Mouse (Mus musculus) activated CD4-positive, CD25-positive, alpha-beta regulatory T cell, adult 4 months (primary cell): Measurements from ENCODE around the gene Sult5a1. TPM values are rescaled to one million over a fixed set of nuclear protein-coding genes. Genes with fewer than 3 reads are reported as not detected.
A peak's percentile ranks its signal among the peaks of the same experiment; 100 is the strongest.
"Not testable (repeated sequence)": the region's sequence is repeated elsewhere in the genome, so short reads cannot be mapped to it uniquely, and the experiment has no call there.

ENCODE experiments used
- ATAC-seq: one replicate; pipeline ENCODE4 v1.8.0; 2017
- polyA plus RNA-seq, 2 experiments: library from polyadenylated mRNA; unstranded; fragments of 100-300 nt; shearing (Covaris generic); gene quantifications; one replicate each; pipeline ENCODE4 v1.2.1; 2017

Sult5a1 gene
- not detected for polyA plus RNA-seq

DNA sequence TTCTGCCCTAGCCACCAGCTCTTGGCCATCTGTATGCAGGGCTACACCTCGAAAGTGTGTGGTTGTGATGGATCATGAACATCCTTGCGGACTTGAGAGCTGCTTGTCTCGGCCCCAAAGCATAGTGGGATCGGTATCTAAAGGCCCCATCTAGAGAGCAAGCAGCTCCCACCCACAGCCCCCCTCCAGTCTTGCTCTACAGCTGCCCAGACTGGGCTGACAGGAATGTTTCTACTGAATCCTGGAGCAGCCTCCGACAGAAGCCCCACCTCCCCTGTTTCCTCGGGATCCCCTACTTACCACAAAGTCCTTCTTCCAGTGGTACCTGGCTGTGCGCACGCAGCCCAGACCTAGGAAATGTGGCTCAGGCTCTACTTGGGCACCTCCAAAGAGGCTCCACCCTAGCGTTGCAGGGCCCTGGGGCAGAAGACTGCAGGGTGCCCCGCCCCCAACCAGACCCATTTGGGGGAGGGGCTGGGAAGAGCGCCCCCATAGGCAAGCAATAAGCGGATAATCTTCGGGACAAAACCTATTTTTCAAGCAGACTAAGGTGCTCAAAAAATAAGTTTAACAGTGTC is at the start of gene Sult5a1:
TSS of gene Sult5a1 (minus strand) at position 428 of the 578 bp plus-strand sequence.
- no peak for ATAC-seq

GRCm38 (mm10) chr8:123203571-123203970 is 45.5 kb upstream of the Sult5a1 start:
- peak; percentile 88 for ATAC-seq

DNA sequence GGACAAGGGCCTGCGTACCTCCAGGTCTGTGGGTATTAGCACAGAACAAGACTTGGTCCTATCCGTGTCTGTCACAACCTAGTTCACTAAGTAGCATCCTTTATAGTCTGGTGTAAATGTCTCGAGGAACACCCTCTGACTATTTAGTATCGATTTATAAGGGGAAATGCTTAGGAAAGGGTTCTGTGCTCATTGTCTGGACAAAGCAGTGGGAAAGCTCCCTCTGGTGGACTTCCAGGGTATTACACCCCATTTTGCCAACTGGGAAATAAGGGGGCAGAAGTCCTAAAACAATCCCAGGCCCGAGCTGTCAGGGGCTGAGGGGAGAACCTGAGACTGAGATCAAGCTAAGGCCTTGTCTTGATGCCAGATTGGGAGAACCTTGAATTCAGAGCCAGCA is 44.2 kb upstream of the Sult5a1 start:
- ATAC-seq: no peak

DNA sequence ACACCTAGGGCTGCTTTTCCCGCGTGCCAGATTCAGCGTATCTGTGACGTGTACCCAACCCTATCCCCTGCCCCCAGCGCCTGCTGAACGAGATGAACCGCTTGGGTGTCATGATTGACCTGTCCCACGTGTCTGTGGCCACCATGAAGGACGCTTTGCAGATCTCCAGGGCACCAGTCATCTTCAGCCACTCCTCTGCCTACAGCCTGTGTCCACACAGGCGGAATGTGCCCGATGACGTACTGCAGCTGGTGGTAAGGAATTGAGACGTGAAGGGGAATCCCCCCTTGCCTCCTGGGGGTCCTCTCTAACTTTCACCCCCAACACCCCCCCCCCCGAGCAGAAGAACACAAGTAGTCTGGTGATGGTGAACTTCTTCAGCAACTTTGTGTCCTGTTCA is 41.7 kb upstream of the Sult5a1 start:
- ATAC-seq: no peak

DNA sequence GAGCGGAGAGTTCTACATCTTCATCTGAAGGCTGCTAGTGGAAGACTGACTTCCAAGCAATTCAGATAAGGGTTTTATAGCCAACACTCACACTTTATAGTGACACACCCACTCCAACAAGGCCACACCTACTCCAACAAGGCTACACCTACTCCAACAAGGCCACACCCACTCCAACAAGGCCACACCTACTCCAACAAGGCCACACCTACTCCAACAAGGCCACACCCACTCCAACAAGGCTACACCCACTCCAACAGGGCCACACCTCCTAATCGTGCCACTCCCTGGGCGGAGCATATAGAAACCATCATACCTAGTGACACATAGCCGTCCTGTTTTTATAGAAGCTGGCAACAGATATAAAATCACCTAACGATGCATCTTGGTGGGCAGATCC is 38.9 kb upstream of the Sult5a1 start:
- ATAC-seq: not testable (repeated sequence)

DNA sequence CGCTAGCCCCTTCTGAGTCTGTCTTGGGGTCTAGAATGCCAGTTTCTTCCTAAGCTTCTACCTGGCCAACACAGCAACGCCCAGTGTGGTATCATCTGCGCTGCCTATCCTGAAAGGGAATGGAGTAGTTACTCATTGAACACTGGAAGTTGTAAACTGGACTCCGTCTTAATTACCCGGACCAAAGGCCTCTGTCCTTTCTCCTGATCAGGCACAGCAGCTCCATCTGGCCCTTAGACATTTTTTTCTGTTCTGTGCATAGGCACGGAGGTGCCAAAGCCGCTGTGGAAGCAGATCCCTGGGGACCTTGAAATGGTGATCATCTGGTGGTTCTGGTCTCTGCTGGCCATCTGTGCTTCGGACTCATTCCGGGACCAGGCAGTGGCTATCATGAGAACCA is 35.7 kb upstream of the Sult5a1 start:
- ATAC-seq: no peak

GRCm38 (mm10) chr8:123191908-123192307 is 33.8 kb upstream of the Sult5a1 start:
- no peak for ATAC-seq

- no peak for ATAC-seq
Observed at GRCm38 (mm10) chr8:123190678-123191077, 32.6 kb upstream of the Sult5a1 start.

- ATAC-seq: no peak
Observed at GRCm38 (mm10) chr8:123188841-123189240, 30.7 kb upstream of the Sult5a1 start.

DNA sequence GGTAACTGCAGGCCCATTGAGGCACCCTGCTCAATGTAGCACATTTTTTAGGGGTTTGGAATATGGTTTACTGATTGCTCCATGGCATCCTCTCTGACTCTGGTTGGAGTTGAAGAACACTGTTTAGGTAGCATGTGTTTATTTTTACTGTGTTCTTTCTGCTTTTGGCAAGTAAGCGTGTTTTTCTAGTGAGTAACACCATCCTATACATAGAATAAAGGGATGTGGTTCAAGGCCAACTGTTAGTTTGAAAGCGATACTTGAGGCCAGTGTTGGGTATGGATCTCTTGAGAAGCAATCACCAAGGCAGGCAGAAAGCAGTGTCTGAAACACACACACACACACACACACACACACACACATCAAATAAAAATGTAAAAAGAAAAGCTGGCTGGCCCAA is 29.9 kb upstream of the Sult5a1 start:
- no peak for ATAC-seq

DNA sequence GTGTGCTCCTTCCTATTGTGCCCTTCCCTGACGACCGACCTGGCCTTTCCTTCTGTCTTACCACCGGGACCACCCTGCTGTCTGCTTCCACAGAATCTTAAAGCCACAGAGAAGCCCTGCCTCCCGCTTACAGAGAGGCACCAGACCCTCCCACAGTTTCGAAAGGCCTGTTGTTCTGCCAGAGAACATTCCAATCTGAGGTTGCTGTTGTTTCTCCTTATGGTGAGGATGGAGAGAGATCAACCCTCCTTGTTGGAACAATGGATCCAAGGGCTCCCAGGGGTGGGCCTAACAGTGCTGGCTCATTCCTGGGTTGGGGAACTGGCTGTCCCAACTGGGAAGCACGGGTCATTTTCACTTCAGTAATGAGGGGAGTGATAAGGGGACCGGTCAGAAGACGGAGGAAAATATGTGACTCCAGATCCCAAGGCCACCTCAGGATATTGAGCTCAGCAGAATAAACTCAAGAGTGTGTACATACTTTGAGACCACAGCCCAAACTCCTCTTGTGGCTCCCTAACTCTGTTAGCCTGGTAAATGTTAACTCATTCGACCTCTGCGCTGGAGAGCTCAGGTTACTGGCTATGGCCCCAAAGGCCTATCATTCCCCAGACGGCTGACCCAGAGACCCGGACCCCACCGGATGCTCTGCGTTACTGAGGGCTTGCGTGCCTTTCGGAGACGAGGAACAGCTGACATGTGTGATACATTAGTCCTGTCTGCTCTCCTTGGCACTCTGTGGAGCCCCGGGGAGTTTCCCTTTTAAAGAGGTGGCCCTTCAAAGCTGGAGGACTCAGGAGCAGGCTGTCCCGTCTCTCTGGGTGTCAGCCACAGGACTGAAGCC is 27.7 kb upstream of the Sult5a1 start, which contains the start of gene Dpep1:
TSS of gene Dpep1 (plus strand) at position 677 of the 844 bp plus-strand sequence.
- no peak for ATAC-seq

GRCm38 (mm10) chr8:123181391-123181790 is 23.3 kb upstream of the Sult5a1 start:
- ATAC-seq: no peak

DNA sequence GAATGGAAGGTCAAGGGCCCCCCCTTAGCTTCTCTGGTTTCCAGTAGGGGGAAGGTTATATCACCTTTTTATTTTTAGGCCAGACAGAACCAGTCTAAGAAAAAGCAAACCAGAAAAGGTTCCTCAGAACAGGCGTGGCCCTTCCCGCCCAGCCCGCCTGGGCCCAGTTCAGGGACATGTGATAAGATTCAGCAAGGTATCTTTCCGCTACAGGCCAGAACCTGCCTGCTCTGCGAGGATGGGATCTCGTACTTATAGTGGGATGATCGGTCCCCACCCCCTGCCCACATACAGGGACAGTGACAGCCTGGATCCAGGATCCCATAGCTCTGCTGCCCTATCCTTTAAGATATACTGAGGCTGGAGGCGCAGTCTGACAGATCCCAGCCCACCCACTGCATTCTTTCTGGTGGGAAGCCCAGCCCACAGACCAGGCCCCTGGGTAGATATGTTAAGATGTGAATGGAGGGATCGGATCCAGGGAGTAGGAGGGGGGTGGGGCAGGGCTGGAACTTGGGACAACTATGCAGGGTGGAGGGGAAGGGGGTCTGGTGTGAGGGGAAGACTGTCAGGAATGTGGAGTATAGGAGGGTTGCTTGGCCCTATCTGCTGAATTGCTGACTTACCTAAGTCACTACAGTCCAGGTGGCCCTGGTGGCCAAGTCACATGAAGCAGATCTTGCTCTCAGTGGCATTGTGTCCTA is 1.9 kb downstream of the Sult5a1 start:
- ATAC-seq: no peak

- no peak for ATAC-seq
Observed at GRCm38 (mm10) chr8:123155177-123155576, 2.9 kb downstream of the Sult5a1 start.

GRCm38 (mm10) chr8:123150737-123151171 is 7.4 kb downstream of the Sult5a1 start:
- no peak for ATAC-seq

- no peak for ATAC-seq
Observed at GRCm38 (mm10) chr8:123146390-123146789, 11.7 kb downstream of the Sult5a1 start.

DNA sequence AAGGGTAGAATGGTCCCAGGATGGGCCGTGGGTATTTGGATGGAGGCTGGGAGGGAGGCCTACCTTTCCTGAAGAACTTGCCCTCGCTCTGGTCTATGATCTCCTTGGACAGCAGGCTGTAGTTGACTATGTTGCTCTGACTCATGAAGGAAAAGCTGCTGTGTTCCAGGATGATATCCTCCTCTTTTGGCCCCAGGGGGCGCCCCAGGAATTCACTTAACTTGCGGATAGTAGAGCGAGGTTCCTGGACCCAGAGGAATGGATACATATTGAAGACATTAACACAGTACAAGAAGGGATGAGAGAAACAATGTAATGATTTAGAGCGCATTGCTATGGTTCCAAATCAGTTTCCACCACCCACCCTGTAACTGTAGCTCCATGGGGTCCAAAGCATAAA is 12.8 kb downstream of the Sult5a1 start:
- ATAC-seq: no peak

GRCm38 (mm10) chr8:123141741-123142462 is 16.2 kb downstream of the Sult5a1 start:
- no peak for ATAC-seq

GRCm38 (mm10) chr8:123138741-123139140 is 19.4 kb downstream of the Sult5a1 start:
- ATAC-seq: no peak

DNA sequence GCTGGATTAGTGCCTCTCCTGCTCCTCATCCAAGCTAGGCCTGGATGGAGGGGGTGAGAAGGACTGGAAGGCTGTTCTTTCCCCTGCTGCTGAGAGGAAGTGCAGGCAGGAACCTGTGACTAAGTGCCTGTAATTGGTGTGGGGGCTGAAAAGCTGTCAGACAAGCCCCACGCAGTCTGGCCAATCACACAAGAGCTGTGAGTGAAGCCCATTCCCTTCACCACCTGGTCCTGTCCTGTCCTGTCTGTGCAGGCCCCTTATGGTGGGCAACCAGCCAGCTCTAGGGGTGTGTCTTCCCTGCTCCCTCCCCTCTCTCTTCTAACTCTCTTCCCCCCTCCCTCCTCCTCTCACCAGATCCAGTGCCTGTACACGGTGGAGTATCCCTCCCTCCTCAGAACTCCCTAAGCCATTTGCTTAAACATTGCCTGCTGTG is 20.5 kb downstream of the Sult5a1 start:
- ATAC-seq: no peak

DNA sequence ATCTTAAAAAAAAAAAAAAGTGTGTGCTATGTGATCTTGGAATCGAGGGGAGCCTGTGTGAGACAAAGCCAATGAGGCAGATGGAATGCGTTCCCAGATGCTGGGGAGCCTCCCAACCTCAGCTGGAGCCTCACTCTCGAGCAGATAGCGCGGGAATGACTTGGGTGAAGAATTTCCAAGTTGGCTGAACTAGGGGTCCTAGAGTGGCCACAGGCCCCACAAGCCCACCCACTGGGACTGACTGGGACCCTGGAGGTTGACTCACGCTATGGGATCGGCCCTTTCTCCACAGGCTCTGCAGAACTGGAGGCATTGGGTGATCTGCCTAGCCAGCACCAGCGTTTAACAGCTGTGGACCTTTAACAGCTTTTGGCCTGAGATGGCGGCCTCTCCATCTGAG is 21.8 kb downstream of the Sult5a1 start:
- ATAC-seq: no peak

DNA sequence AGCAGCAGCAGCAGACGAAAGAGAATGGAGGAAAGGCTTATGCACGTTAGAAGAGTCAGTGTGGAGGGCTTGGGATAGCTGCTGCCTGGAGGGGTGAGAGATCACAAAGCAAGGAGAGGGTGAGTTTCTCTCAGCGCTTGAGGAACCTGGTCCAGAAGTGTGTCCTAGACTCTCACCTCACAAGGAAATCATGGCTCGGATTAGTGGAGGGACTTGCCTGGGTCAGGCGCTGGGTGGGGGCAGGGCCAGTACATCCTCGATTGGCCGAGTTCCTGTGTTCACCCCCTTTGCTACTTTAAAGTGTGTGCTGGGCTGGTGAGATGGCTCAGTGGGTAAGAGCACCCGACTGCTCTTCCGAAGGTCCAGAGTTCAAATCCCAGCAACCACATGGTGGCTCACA is 22.3 kb downstream of the Sult5a1 start:
- no peak for ATAC-seq

DNA sequence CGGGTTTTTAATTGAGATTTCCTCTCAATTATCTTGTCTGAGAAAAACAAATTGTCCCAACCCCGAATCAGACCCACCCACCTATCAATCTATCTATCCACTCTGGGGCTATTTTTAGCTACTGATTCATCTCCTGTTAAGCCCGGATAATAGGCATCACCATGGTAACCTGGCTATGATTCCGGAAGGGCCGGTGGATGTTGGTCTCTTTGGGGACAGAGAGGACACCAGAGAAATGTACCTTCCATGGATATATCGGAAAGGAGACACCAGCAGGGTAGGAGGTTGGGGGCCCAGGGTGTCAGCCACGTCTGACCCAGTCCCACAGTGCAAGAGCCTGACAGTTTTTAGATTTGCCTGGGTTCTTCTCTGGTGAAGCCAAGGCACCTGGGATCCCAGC is 22.7 kb downstream of the Sult5a1 start:
- no peak for ATAC-seq
